Comparison of ENCODE assay signal across 13 mouse cellular contexts in the genomic region with DNA sequence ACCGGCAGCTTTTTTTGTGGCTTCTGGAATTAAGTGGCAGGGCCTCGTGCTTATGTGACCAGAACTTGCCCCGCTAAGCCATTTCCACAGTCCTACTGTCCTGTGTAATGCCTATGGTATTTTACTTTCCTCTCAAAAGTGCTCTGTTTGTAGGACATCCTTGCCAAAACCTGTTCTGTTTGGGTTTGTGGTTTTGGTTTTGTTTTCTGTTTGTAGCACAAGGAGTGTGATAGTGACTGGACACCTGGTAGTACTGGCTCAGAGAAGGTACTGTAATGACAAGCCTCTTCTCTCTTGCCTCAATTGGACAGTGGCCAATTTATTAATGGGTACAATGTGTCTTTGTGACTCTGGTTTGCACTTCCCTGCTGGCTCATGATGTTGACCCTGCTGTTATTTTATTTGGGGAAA.
A peak's percentile ranks its signal among the peaks of the same experiment; 100 is the strongest.
DNase-seq lines count a peak whose midpoint lies in the region; ATAC-seq and TF ChIP-seq lines count a peak whose summit lies in the region.
"Had no signal": no experiment of that assay in that cellular context is flagged by ENCODE, and none has a peak within 500 bp of the region (broad histone marks: within the 10 kb centered on the region; RNA-seq: fewer than 3 reads in every experiment).

No protein-coding gene starts in this region.

- no peak for DNase-seq in layer of hippocampus, adult 2 months (ENCODE audit: low spot score in 2 of 2)
- no peak for DNase-seq in layer of hippocampus, postnatal 36 days
- peak; percentile 14 for DNase-seq in MN1 (ENCODE audit: low spot score)
- peak; percentile 45 for DNase-seq in cerebellum, adult 11 months
- DNase-seq in left cerebral cortex, adult 2 months (ENCODE audit: extremely low spot score in 1 of 2, low spot score in 2 of 2): no peak
- no peak for DNase-seq in right cerebral cortex, adult 2 months (ENCODE audit: low spot score in 2 of 2)
- DNase-seq: adrenal gland, adult 2 months; gastrocnemius, postnatal 10 days; kidney, postnatal 4 days; lung, adult 18-20 months; thymus, postnatal 25 days had no signal

- no peak overlapping the region for H3K9ac ChIP-seq in hindbrain, embryonic 16.5 days (ENCODE audit: low read depth, low read length)

- intact Hi-C loops in left cerebral cortex, adult 2 months (cut with DNase I): no loop called here

- no peaks in the 10 kb centered on the region; the same call in 1 of the 2 replicates for H3K4me1 ChIP-seq in hindbrain, embryonic 16.5 days (ENCODE audit: control insufficient read depth, insufficient read depth, low read depth, low read length)
- H3K4me1 ChIP-seq: midbrain, embryonic 10.5 days had no signal

- no peaks in the 10 kb centered on the region for H3K27me3 ChIP-seq in hindbrain, embryonic 16.5 days (replicated peaks; ENCODE audit: control insufficient read depth, insufficient read depth, low read length)

- no peak for TF ChIP-seq CTCF in layer of hippocampus, adult 2 months (conservative IDR thresholded peaks at IDR 0.05)
- TF ChIP-seq CTCF in left cerebral cortex, adult 2 months (IDR thresholded peaks at IDR 0.05): no peak

- H3K4me2 ChIP-seq in hindbrain, embryonic 16.5 days (ENCODE audit: low read length): no peak overlapping the region

- no peaks in the 10 kb centered on the region for H3K36me3 ChIP-seq in hindbrain, embryonic 16.5 days (ENCODE audit: control insufficient read depth, insufficient read depth, low read length)

- peak; percentile 71 for ATAC-seq in hindbrain, embryonic 16.5 days

- H3K27ac ChIP-seq in layer of hippocampus, adult 2 months: peak overlapping the region; percentile 75
- no peak overlapping the region for H3K27ac ChIP-seq in hindbrain, embryonic 16.5 days (ENCODE audit: low read depth, low read length)
- no peak overlapping the region for H3K27ac ChIP-seq in left cerebral cortex, adult 2 months
- H3K27ac ChIP-seq: midbrain, embryonic 10.5 days had no signal

- 82% methylated on average over 3 of the region's 3 CpGs for WGBS in hindbrain, embryonic 16.5 days

- H3K9me3 ChIP-seq in hindbrain, embryonic 16.5 days (ENCODE audit: control insufficient read depth, low read length): no peaks in the 10 kb centered on the region
- H3K9me3 ChIP-seq: midbrain, embryonic 10.5 days had no signal

- no peak overlapping the region for H3K4me3 ChIP-seq in layer of hippocampus, adult 2 months
- H3K4me3 ChIP-seq in hindbrain, embryonic 16.5 days (ENCODE audit: low read length): no peak overlapping the region
- H3K4me3 ChIP-seq in left cerebral cortex, adult 2 months: no peak overlapping the region
- H3K4me3 ChIP-seq: midbrain, embryonic 10.5 days had no signal

Comparison
In these comparisons a context has a peak if more than half of its experiments do, and no peak if none do; other contexts are left out.
1. DNase-seq: peak in MN1 (single experiment) and cerebellum, adult 11 months (single experiment); none in layer of hippocampus, adult 2 months (0 of 2), layer of hippocampus, postnatal 36 days (0 of 2), left cerebral cortex, adult 2 months (0 of 2) and right cerebral cortex, adult 2 months (0 of 2).